Mouse (Mus musculus): ENCODE results near the gene Foxk1. TPM values are rescaled to one million over a fixed set of nuclear protein-coding genes. Genes with fewer than 3 reads are reported as not detected.
A peak's percentile ranks its signal among the peaks of the same experiment; 100 is the strongest.

The Foxk1 gene
- total and polyA plus RNA-seq, 2 experiments from 2014 or later = 1.8 to 9.5 TPM

DNA sequence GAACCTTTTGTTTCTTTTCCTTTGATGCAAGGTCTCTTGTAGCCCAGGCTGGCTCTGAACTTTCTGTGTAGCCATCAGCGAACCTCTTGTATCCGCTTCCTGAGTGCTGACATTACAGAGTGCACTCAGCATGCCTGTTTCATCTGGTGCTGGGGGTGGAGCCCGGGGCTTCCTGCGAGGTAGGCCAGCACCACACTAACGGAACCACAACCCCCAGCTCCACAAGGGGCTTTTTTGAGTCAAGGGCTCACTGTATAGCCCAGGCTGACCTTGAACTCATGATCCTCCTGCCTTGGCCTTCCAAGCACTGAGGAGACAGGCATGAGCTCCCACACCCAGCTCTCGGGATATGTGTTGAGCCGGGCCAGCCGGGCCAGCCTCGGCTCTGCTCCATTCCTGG, 49.5 kb downstream of the Foxk1 start:
- H3K4me2 ChIP-seq (ENCODE audit: low read depth, low read length) = no peak overlapping the region
- 0 out of 2 replicates have a peak, but pooled peaks cover under 1% of the 10 kb centered on the region for H3K4me1 ChIP-seq (ENCODE audit: control insufficient read depth, insufficient read depth)
- no peak overlapping the region for H3K4me3 ChIP-seq (ENCODE audit: low read depth, low read length)
- ATAC-seq (ENCODE audit: insufficient read depth, low read depth) (no peak), DNase-seq (ENCODE audit: low spot score) (no peak)
- H3K36me3 ChIP-seq (replicated peaks; ENCODE audit: control insufficient read depth, insufficient read depth, low read length) = peaks cover 43% of the 10 kb centered on the region
- no peak overlapping the region for H3K9ac ChIP-seq (replicated peaks; ENCODE audit: low read depth, low read length)
- H3K27ac ChIP-seq (ENCODE audit: low read depth) = no peak overlapping the region
- H3K9me3 ChIP-seq (replicated peaks; ENCODE audit: control insufficient read depth, low read length) = no peaks in the 10 kb centered on the region
- WGBS = 89% methylated on average over 9 of the region's 9 CpGs
- TF ChIP-seq CTCF (IDR thresholded peaks at IDR 0.05; ENCODE audit: low read depth) = no peak
- no peak for TF ChIP-seq EP300 (IDR thresholded peaks at IDR 0.05; ENCODE audit: low read depth)
- no peaks in the 10 kb centered on the region for H3K27me3 ChIP-seq (ENCODE audit: control insufficient read depth, insufficient read depth, low read length)

DNA sequence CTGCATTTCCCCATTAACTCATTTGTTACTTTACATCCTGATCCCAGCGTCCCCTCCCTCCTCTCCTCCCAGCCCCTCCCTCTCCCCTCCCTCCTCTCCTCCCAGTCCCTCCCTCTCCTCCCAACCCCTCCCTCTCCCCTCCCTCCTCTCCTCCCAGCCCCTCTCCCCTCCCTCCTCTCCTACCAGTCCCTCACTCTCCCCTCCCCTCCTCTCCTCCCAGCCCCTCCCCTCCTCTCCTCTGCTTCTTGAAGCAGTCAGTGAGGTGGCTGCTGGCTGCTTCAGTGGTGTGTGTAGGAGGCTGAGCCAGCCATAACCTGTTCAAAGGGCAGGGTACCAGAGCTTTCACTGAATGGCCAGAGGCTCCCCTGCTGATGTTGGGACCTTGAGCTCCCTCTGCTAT, 50.5 kb downstream of the Foxk1 start:
- DNase-seq (ENCODE audit: low spot score) (no peak), ATAC-seq (ENCODE audit: insufficient read depth, low read depth) (no peak)
- Histone ChIP-seq H3K4me2 (ENCODE audit: low read depth, low read length) (no peak overlapping the region), H3K27me3 (ENCODE audit: control insufficient read depth, insufficient read depth, low read length) (no peaks in the 10 kb centered on the region), H3K9me3 (replicated peaks; ENCODE audit: control insufficient read depth, low read length) (no peaks in the 10 kb centered on the region), H3K27ac (ENCODE audit: low read depth) (no peak overlapping the region), H3K4me3 (ENCODE audit: low read depth, low read length) (no peak overlapping the region), H3K36me3 (replicated peaks; ENCODE audit: control insufficient read depth, insufficient read depth, low read length) (peaks cover 51% of the 10 kb centered on the region), H3K9ac (replicated peaks; ENCODE audit: low read depth, low read length) (no peak overlapping the region), H3K4me1 (ENCODE audit: control insufficient read depth, insufficient read depth) (no peaks in the 10 kb centered on the region)
- 35% methylated on average over 1 of the region's 1 CpGs for WGBS
- TF ChIP-seq CTCF (IDR thresholded peaks at IDR 0.05; ENCODE audit: low read depth) = no peak
- TF ChIP-seq EP300 (IDR thresholded peaks at IDR 0.05; ENCODE audit: low read depth) = no peak

GRCm38 (mm10) chr5:142453742-142454141, 52.4 kb downstream of the Foxk1 start:
- no peak for TF ChIP-seq CTCF (IDR thresholded peaks at IDR 0.05; ENCODE audit: low read depth)
- no peak for TF ChIP-seq EP300 (IDR thresholded peaks at IDR 0.05; ENCODE audit: low read depth)
- WGBS = 91% methylated on average over 13 of the region's 13 CpGs
- H3K4me3 ChIP-seq (ENCODE audit: low read depth, low read length) = no peak overlapping the region
- H3K27ac ChIP-seq (ENCODE audit: low read depth) = no peak overlapping the region
- H3K4me2 ChIP-seq (ENCODE audit: low read depth, low read length) = no peak overlapping the region
- ATAC-seq (ENCODE audit: insufficient read depth, low read depth) = no peak
- no peaks in the 10 kb centered on the region for H3K27me3 ChIP-seq (ENCODE audit: control insufficient read depth, insufficient read depth, low read length)
- peaks cover 7% of the 10 kb centered on the region; the same call in 1 of the 2 replicates for H3K4me1 ChIP-seq (ENCODE audit: control insufficient read depth, insufficient read depth)
- no peaks in the 10 kb centered on the region for H3K9me3 ChIP-seq (replicated peaks; ENCODE audit: control insufficient read depth, low read length)
- DNase-seq (ENCODE audit: low spot score) = no peak
- peaks cover 71% of the 10 kb centered on the region for H3K36me3 ChIP-seq (replicated peaks; ENCODE audit: control insufficient read depth, insufficient read depth, low read length)
- H3K9ac ChIP-seq (replicated peaks; ENCODE audit: low read depth, low read length) = no peak overlapping the region

- no peak overlapping the region for H3K27ac ChIP-seq (ENCODE audit: low read depth)
- no peaks in the 10 kb centered on the region for H3K27me3 ChIP-seq (ENCODE audit: control insufficient read depth, insufficient read depth, low read length)
- DNase-seq (ENCODE audit: low spot score) (no peak), ATAC-seq (ENCODE audit: insufficient read depth, low read depth) (no peak)
- H3K9ac ChIP-seq (replicated peaks; ENCODE audit: low read depth, low read length) = no peak overlapping the region
- no peak overlapping the region for H3K4me3 ChIP-seq (ENCODE audit: low read depth, low read length)
- no peak for TF ChIP-seq EP300 (IDR thresholded peaks at IDR 0.05; ENCODE audit: low read depth)
- no peak for TF ChIP-seq CTCF (IDR thresholded peaks at IDR 0.05; ENCODE audit: low read depth)
- peaks cover 7% of the 10 kb centered on the region; the same call in 1 of the 2 replicates for H3K4me1 ChIP-seq (ENCODE audit: control insufficient read depth, insufficient read depth)
- no peaks in the 10 kb centered on the region for H3K9me3 ChIP-seq (replicated peaks; ENCODE audit: control insufficient read depth, low read length)
- WGBS = 61% methylated on average over 15 of the region's 15 CpGs
- peaks cover 60% of the 10 kb centered on the region for H3K36me3 ChIP-seq (replicated peaks; ENCODE audit: control insufficient read depth, insufficient read depth, low read length)
- H3K4me2 ChIP-seq (ENCODE audit: low read depth, low read length) = no peak overlapping the region
Measured at GRCm38 (mm10) chr5:142456318-142456717, 55.0 kb downstream of the Foxk1 start.

DNA sequence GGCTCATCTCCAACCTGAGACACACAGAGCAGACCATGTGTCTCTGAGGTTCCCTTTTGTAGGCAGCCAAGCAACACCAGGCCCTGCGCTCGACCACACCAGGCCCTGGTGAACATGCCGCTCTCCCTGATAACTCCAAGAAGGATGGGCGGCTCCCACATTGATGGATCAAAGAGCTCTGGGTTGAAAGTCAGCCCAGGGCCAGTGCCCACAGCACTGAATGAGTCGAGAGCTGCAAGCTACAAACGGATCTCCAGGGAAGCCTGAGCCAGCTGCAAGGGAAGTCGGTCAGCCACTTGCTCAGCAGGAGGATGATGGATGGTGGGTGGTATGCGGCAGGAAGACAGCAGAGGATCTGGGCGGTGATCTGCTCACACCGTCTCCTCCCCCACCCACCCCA, 56.0 kb downstream of the Foxk1 start:
- no peak for DNase-seq (ENCODE audit: low spot score)
- peaks cover 60% of the 10 kb centered on the region for H3K36me3 ChIP-seq (replicated peaks; ENCODE audit: control insufficient read depth, insufficient read depth, low read length)
- H3K27me3 ChIP-seq (ENCODE audit: control insufficient read depth, insufficient read depth, low read length) = no peaks in the 10 kb centered on the region
- TF ChIP-seq EP300 (IDR thresholded peaks at IDR 0.05; ENCODE audit: low read depth) (no peak), CTCF (IDR thresholded peaks at IDR 0.05; ENCODE audit: low read depth) (no peak)
- H3K9me3 ChIP-seq (replicated peaks; ENCODE audit: control insufficient read depth, low read length) = no peaks in the 10 kb centered on the region
- H3K4me3 ChIP-seq (ENCODE audit: low read depth, low read length) = no peak overlapping the region
- peak; percentile 28; the same call in 1 of the 2 replicates for ATAC-seq (ENCODE audit: insufficient read depth, low read depth)
- H3K27ac ChIP-seq (ENCODE audit: low read depth) = no peak overlapping the region
- H3K9ac ChIP-seq (replicated peaks; ENCODE audit: low read depth, low read length) = no peak overlapping the region
- H3K4me1 ChIP-seq (ENCODE audit: control insufficient read depth, insufficient read depth) = peaks cover 7% of the 10 kb centered on the region; the same call in 1 of the 2 replicates
- H3K4me2 ChIP-seq (ENCODE audit: low read depth, low read length) = no peak overlapping the region
- 38% methylated on average over 10 of the region's 10 CpGs for WGBS
